Mouse (Mus musculus) adrenal gland, postnatal 14 days (tissue): ENCODE data around the gene Aup1. TPM values are rescaled to one million over a fixed set of nuclear protein-coding genes. Genes with fewer than 3 reads are reported as not detected.

Experiments used
- DNase-seq: peaks from one replicate; pipeline ENCODE4 v3.0.0; 2021; ENCODE audit warnings: mixed read lengths
- long read RNA-seq, 2 experiments: library from polyadenylated mRNA; stranded (forward); transcript quantifications; one replicate each; pipeline ENCODE4 v2.0.0; 2021
- total RNA-seq: library from RNA; stranded (reverse); gene quantifications from 2 replicates; pipeline ENCODE4 v1.2.3, GENCODE M21; 2021

The Aup1 gene
- 164 and 190 TPM in 2 replicates for total RNA-seq
- long read RNA-seq, experiment 1, transcript Aup1-201 (12 exons, 1,769 nt), result major isoform, 80 of 114 reads
- long read RNA-seq, experiment 1, partial matches to known transcripts, result 9 of 114 reads
- long read RNA-seq, experiment 1, other reads (novel, unspliced or antisense), result 15 of 114 reads
- long read RNA-seq, experiment 2, transcript Aup1-201 (12 exons, 1,769 nt), result major isoform, 54 of 83 reads
- long read RNA-seq, experiment 2, partial matches to known transcripts, result 4 of 83 reads
- long read RNA-seq, experiment 2, other reads (novel, unspliced or antisense), result 16 of 83 reads

- DNase-seq, result peak; percentile 98
Measured at GRCm38 (mm10) chr6:83054074-83054851, at the start of gene Aup1. Gene Aup1, plus strand, starts transcription at chr6:83054521.

- DNase-seq, result peak; percentile 24
Measured at GRCm38 (mm10) chr6:83004872-83005271, 49.4 kb upstream of the Aup1 start.

- no peak for DNase-seq
Measured at GRCm38 (mm10) chr6:83005444-83006011, 48.8 kb upstream of the Aup1 start.

- no peak for DNase-seq
Measured at GRCm38 (mm10) chr6:83006114-83006513, 48.2 kb upstream of the Aup1 start.

GRCm38 (mm10) chr6:83008659-83009058, 45.7 kb upstream of the Aup1 start:
- DNase-seq, result no peak

- DNase-seq, result no peak
Measured at GRCm38 (mm10) chr6:83010010-83010409, 44.3 kb upstream of the Aup1 start.

GRCm38 (mm10) chr6:83011255-83011654, 43.1 kb upstream of the Aup1 start:
- DNase-seq, result no peak

- no peak for DNase-seq
Measured at GRCm38 (mm10) chr6:83011756-83012155, 42.6 kb upstream of the Aup1 start.

GRCm38 (mm10) chr6:83013444-83013843, 40.9 kb upstream of the Aup1 start:
- peak; percentile 46 for DNase-seq

- DNase-seq, result peak; percentile 40
Measured at GRCm38 (mm10) chr6:83014482-83015466, 39.5 kb upstream of the Aup1 start.

- DNase-seq, result no peak
Measured at GRCm38 (mm10) chr6:83015749-83016148, 38.6 kb upstream of the Aup1 start.

GRCm38 (mm10) chr6:83017190-83017589, 37.1 kb upstream of the Aup1 start:
- peak; percentile 64 for DNase-seq

- DNase-seq, result no peak
Measured at GRCm38 (mm10) chr6:83019044-83019443, 35.3 kb upstream of the Aup1 start.

GRCm38 (mm10) chr6:83020121-83020520, 34.2 kb upstream of the Aup1 start:
- no peak for DNase-seq

GRCm38 (mm10) chr6:83020836-83021593, 33.3 kb upstream of the Aup1 start:
- no peak for DNase-seq

- DNase-seq, result no peak
Measured at GRCm38 (mm10) chr6:83023008-83023407, 31.3 kb upstream of the Aup1 start.

GRCm38 (mm10) chr6:83023786-83024185, 30.5 kb upstream of the Aup1 start:
- no peak for DNase-seq

- no peak for DNase-seq
Measured at GRCm38 (mm10) chr6:83024421-83024820, 29.9 kb upstream of the Aup1 start.

- no peak for DNase-seq
Measured at GRCm38 (mm10) chr6:83025221-83025620, 29.1 kb upstream of the Aup1 start.

- DNase-seq, result no peak
Measured at GRCm38 (mm10) chr6:83027293-83027692, 27.0 kb upstream of the Aup1 start.

- DNase-seq, result no peak
Measured at GRCm38 (mm10) chr6:83027706-83028105, 26.6 kb upstream of the Aup1 start.
